Mouse (Mus musculus) bone marrow macrophage, adult 2 months (primary cell): ENCODE data around the gene Faf1.

Source experiments
- CTCF ChIP-seq: IDR thresholded peaks from 2 replicates; pipeline ENCODE4 v1.5.1; 2012; ENCODE audit warnings: low read depth, mild to moderate bottlenecking, low read length, moderate library complexity
- POLR2A ChIP-seq: IDR thresholded peaks from 2 replicates; pipeline ENCODE4 v1.6.1; 2012; ENCODE audit warnings: mild to moderate bottlenecking, low read depth, low read length, borderline replicate concordance

- TF ChIP-seq CTCF (no peak), POLR2A (no peak)
Measured at GRCm38 (mm10) chr4:109974655-109975380, 298.4 kb downstream of the Faf1 start.
